Mouse (Mus musculus): ENCODE data around the gene Ppp3ca.

Gene Ppp3ca

DNA sequence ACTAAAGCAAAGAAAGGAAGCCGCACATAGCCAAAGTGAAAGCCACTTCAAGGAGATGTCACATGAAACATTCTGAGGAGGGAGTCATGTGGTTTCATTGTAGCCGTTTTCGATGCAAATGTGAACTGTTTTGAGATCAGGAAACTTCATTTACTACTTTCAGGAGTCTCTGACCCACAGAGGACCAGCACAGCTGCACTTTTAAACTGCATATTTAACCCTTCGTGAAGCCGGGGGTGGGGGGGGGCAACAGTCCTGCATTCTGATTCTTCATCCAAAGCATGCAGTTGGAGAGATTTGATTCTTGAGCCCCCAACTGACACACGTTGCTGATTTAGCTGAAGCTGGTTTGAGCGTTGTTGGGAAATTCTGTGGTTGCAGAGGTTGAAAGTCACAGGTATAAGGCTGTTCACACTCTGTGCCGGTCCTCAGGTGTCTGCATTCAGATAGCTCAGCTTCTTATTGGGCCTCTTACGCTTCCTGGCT lies 18.2 kb downstream of the Ppp3ca start:
- WGBS, result 54% methylated on average over 9 of the region's 9 CpGs

DNA sequence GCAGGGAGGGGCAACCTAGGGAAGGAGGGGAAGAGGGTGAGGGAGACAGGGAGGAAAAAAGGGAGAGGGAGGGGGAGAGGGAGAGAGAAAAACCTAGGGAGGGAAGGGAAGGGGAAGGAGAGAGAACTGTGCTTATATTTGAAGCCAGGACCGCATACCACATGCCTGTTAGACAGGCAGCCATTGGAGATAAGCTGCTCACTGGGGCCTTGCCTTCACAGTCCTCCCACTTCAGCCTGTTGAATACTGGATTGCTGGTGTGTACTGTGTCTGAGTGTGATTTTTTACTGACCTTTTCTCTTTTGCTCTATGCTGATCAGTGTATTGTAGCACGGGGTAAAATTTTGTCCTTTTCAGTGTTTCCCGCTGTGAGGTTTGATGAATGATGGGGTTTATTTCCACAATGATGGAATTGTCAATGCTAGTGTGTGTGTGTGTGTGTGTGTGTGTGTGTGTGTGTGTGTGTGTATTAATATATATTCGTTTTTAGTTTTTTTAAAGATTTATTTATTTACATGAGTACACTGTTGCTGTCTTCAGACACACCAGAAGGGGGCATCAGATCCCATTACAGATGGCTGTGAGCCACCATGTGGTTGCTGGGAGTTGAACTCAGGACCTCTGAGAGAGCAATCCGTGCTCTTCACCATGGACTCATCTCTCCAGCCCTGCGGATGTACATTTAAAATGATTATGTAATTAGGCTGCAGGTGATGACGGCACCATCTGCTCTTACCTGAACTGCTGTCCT lies 20.0 kb downstream of the Ppp3ca start:
- WGBS, result 71% methylated on average over 7 of the region's 7 CpGs

DNA sequence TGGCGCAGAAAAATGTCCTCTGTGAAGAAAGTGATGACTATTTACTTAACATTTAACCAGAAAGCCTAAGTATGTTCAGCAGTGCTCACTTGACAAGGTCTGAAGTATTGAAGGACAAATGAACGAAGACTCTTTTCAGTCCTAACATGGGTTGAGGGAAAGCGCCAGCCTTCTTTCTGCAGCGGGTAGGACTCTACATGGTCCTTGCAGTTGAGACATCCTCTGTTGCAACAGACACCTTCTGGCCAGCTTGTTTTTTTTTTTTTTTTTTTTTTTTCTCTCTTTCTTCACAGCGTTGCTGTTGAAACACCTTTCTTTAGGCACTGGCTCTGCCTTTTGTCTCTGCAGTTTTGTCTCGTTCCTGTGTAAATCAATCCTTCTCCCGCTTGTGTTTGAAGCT lies 22.1 kb downstream of the Ppp3ca start:
- WGBS, result 54% methylated on average over 7 of the region's 7 CpGs

DNA sequence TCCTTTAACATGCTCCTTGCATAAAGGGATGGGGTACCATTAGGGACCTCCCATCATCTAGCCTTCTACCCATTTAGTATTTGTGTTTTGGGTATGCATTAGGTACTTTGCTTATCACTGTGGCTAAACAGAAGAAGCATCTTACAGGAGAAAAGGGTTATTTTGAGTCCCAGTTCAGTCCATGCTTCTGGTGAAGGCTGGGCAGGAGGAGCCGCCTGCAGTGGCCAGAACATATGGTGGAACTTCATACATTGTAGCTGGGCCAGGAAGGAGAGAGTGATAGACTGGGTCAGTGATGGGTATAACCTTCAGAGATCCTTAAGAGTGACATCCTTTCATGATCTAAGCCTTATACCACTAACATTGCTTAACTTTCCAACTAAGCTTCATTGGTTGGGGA lies 23.6 kb downstream of the Ppp3ca start:
- WGBS, result 86% methylated on average over 1 of the region's 1 CpGs

DNA sequence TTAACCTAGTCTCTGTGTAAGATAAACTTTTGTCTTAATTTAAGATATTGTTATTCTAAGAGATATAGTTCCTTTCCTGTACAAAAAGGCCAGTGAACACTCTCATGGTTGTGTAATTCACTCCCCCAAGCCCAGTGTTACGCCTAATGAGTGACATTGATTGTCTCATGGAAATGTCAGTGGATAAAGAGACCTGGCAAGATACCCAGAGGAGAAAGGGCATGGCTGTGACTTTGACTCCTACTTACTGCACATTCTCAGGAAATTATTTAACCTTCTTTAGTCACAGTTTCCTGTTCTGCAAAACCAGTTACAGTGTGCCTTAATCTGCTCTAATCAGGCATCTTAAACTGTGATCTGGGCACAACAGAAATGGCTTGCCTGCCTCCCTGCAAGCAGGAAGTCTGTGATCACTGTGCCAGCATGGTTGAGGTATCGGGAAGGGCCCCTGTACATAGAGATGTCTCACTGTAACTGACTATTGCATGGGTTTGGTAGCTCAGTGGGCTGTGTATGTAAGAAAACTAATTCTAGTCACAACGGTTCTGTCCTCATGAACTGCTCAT lies 27.8 kb downstream of the Ppp3ca start:
- WGBS, result 59% methylated on average over 3 of the region's 3 CpGs

DNA sequence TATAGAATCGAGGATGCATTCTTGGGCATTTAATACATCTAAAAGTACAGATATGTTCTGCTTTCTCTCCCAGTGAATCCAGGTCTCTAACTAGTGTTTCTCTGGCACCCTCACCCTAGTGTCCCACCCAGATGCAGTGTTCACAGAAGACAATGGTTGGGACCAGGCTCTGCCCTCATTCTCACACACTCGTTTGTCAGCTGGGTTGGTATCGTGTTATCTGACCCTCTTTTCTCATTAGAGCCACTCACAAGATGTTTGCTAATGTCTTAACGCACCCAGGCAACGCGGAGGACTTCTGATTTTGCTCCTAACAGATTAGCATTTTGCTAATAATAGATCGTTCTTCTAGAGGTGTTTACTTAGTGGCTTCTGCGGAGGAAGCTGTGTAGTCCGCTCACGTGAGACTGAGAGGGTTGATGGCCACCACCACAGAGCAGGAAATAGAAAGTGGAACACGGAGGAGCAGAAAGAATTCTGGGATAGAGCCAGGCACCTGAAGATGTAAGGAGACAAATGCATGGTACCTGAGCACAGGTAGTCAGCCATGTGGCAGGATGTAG lies 30.6 kb downstream of the Ppp3ca start:
- WGBS, result 23% methylated on average over 11 of the region's 11 CpGs

DNA sequence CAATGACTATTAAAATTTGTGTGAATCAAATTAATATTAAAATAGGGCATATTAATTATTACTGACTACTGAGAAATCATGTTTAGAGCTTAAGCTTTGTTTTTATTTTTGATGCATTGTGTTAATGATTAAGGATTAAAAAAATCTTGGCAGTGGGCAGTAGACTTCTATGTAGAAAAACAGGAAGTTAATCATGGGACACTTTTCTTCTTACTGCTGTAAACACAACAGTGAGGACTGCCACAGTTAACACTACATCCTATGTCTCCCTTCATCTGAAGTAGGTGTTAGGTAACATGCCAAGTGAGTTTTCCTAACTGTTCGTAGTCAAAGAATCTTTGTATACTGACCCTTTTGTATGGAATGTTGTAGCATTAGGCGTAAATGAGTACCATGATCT lies 32.9 kb downstream of the Ppp3ca start:
- 56% methylated on average over 2 of the region's 2 CpGs for WGBS

DNA sequence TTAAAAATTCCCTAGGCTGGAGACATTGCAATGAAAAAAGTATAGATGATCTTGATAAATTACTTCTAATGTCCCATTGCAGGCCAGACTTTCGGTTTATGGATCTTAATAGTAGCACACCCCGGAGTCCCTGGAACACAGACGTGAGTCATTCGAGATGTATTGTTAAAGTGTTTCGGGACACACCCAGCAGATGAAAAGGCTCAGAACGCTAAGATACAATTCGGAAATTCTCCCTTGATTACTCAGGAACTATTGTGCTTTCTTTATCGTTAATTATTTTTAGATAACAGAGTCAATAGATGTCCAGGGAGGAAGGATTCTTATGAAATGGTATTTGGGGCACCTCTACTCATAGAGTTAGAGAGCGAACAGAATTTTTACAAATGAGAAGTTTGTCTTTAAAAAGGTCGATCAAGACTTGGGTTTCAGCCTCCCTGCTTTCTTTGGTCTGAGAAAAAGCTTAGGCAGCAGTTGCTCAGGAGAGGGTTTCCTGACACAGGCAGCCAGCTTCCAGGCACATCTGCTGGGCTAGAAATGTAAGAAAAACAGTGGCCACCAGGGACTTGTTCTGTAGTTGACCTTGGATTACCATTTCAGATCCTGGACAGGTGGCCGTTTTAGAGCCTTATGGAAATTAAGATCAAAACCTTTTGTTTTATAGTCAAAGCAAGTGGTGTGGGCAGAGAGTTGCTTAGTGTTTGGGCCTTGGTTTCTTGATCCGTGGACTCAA lies 34.8 kb downstream of the Ppp3ca start:
- 45% methylated on average over 12 of the region's 12 CpGs for WGBS

DNA sequence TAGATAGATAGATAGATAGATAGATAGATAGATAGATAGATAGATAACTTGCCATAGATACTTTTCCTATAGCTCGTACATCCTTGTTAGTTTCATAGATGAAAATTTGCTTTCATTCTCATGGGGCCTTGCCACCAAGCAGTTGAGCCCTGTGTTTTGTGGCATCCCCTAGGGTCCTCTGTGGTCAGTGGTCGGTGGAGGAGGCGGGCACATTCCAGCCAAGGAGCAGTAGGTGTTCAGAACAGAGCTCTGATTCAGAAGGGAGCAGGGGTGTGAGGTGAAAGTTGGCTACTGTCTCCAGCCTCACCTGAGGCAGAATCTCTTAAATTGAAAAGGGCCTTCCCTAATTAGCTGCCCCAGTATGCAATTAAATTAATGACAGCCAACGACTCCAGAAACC lies 36.1 kb downstream of the Ppp3ca start:
- WGBS, result 67% methylated on average over 4 of the region's 4 CpGs

DNA sequence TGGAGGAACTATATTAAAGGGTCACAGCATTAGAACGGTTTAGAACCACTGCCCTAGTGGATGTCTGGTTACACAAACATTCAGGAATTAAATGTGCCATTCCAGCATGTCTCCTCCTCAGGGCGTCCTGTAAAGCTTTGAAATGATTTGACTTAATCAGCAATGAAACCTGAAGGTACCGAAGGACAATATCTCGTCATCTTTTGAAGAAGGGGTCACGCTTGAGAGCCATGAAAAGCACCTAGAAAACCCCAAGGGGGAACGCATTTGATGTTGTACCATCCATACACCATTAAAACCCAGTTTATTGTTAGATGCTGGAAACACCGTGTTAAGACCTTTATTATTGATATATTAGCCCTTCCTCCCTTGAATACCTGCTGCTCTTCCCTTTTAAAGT lies 36.8 kb downstream of the Ppp3ca start:
- 84% methylated on average over 7 of the region's 7 CpGs for WGBS

DNA sequence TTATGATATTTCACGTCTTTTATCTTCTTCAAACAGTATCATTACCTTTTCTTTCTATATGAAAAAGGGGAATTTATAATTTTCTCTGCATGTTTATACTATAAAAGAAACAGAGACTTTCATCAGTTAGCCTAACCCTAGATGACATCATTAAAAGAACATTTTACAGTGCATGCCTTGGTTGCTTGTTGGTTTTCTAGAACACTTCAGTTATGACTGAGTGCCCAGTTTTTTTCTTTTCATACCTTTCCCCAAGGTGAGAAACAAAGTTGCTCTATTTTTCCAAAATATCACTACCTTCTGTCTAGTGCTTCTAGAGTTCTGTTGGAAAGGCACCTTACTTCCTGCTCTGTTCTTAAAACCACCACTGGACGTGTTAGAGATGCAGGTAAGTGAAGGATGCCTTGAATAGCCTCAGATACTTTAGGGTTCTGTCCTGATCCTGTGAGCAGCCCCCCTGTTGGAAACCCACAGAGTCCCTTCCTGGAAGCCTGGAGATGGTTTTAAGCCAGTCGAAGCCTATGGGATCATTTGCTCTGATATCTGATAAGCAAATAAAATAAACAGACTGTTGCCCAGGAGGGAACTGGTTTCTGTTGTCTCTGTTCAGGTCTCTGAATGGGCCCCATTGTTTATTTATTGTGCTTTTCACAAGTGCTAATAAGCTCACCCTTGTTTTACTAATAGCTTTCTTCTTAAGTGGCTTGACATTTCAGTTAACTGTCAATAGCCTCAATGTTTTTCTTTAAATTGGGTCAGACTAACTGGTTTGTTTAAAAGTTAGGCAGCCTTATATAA lies 37.5 kb downstream of the Ppp3ca start:
- WGBS, result 42% methylated on average over 3 of the region's 3 CpGs

DNA sequence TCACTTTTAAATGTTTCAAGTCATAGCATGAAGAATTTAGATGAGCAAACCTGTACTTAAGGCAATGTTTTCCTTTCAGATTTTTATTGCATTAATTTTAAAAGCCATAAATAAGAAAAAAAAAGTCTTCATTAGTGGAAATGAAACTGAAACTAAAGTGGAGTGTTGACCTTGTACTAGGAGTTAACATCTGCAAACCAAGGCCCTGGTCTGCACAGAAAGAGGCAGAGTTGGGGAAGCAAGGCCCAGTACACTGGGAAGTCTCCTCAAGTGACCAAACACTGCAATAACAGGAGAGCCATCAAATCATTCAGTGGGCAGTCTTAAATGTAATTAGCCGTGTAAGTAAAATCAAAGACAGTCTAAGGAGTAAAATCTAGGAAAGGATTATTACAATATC lies 38.3 kb downstream of the Ppp3ca start:
- 38% methylated on average over 1 of the region's 1 CpGs for WGBS

DNA sequence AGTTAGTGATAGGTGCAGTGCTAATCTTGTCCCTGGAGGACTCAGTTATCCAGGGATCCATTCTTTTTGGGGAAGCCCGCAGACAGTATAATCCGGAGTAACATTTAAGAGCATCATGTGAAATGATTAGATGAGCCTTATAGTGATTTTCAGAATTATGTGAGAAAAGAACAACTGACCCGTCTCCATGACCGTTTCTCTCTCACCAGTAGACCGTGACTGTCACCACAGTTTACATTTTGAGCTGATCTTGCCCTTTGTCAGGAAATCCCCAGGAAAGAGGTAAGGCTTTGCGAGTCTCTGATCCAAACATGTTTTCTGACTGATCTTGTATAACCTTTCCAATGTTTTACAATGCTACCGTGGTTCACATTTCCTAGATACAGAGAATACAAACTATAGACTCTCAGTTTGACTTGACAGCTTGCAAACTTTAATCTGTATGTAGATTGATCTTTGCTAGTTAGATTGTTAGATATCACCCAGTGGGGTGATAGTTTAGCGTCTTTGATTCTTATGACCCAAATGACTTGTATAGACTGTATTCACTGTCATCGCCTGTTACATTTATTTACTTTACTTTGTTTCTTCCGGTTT lies 40.5 kb downstream of the Ppp3ca start:
- WGBS, result 72% methylated on average over 10 of the region's 10 CpGs

DNA sequence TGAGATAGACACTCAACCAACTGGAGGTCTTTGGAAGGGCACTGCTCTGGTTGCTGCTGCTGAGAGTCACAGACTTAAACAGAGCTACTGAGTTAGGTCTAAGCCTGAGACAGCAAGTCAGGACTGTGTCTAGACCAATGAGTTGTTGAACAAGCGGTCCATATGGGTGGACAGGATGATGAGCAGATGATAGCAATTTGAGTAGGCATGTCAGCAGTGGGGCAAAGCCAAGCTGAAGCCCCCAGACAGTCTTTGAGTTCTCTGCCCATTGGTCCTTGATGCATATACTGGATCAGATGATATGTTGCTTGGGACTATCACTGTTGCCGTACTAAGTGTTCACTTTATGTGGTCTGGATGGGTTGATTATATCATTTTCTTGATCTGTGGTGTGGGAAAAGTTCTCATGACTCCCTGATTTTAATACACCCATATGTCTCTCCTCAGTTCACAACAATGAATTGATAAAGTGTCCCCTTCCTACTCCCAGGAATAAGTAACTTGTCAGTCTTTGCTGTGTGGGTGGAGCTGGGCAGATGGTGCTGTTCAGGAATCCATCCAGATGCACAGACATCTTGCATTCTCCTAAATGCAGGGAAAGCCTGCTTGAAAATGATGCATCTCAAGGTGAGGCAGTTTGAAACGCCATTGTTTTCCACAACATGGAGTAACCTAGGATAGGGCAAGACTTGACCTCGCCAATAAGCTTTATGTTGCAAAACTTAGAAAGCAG lies 44.5 kb downstream of the Ppp3ca start:
- 72% methylated on average over 4 of the region's 4 CpGs for WGBS

DNA sequence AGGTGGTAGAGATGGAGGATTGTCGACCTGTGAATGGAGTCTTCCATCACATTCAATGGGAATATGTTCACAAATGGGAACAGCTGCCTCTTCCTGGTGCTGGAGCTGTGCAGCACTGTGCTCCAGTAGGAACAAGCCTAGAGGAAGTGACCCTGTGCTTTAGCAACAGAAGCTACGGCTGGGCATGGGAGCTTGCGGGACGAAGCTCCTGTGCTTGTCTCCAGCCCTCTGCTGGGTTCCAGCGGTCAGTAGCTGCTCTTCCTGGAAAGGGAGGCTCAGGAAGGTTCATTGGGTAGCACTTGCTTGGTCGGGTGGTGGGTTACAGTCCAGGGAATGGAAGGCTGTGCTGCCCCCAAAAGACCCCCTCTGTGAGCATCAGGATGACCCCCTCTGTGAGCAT lies 46.3 kb downstream of the Ppp3ca start:
- 78% methylated on average over 6 of the region's 6 CpGs for WGBS

DNA sequence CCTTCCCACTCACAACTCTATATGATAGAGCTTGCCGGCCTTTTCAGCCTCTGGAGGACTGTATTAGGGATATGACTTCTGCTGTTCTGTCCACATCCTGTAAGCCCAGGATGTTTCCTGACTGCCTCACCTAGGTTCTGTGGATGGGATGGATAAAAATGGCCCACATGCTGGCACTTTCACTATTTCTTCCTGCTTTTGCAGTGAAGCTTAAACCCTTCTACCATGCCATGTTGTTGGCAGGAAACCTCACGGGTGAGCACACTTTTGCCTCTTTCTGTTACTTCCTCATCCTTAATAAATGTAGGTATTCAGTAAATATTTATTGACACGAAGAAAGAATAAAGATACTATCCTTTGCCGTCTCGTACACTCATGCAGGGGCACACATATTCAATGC lies 48.5 kb downstream of the Ppp3ca start:
- 75% methylated on average over 5 of the region's 5 CpGs for WGBS

DNA sequence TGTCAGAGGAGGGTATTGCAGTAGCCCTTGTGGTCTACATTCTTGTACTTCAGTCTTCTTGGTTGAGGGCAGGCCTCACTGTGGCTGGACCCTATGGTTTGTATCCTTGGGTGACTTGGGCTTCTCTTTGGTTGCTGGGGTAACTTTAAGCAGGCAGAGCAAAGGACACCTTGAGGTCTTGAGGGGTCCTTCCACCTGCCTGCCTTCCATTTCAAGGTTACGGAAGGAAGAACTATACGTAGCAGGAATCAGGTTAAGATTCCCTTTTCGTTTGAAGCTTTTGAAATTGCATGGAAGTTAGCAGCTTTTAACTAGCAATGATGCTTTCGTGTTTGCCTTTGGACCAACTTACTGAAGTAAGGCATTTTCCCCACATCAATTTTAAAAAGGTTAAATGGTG lies 51.3 kb downstream of the Ppp3ca start:
- WGBS, result 77% methylated on average over 4 of the region's 4 CpGs

DNA sequence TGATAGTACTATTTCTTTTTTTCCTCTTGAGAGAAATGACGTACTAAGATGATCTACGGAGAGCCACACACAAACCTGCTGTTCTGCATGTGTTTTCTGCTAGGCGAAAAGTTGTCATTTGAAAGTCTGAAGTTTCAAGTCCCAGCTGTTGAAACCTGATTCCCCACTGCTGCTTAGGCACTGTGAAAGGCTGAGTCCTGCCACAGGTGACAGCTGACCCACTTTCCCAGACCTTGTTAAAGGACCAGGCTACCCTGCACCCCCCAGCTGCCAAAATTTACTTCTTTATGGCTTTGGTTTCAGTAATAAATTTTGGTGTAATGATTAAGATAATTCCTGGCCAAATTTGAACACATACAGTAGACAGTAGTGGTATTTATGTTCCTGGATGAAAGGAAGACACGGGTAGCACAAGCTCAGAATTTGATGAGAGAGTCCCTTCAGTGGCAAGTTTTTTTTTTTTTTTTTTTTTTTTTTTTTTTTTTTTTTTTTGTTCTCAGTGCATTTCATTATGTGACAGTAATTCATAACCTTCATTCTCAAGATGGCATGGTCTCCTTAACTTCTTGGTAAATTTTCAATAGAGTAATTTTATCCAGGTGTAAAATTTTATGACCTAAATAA lies 52.0 kb downstream of the Ppp3ca start:
- WGBS, result 40% methylated on average over 4 of the region's 4 CpGs

DNA sequence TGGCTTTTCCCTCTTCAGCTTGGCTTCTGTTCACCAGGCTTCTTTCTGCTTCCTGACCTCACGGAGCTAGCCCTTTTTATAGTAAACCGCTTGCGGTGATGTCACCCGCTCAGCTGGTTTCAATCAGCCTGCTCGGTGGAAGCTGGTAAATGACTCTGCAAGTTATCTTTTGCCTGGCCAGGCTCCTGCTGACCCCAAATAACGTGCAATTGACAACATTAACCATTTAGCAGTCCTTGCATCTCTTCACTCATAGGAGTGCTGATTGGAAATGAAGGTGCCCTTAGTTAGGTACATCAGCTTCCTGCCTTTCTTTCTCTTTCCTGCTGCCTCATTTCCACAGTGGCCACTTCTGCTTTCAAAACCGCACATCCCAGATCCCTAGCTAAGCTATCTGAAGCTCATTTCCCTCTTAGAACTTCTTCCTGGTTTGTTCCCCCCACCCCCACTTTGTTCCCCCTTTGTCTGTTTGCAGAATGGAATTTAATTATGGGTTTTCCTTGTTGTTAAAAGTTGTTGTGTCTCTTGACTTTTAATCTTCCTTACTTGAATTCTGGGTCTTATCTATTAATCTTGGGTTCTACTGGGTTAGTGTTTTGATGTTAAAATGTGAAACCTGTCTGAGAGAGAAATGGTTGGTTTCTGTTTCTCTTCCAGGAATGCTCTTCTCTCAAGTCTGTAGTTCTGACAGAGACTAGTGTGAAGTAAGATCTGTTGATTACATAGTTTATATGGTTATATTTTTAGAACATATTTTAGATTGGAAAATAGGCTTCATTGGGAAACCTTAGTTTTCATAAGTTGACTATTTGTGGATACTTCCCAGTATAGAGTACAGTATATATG lies 55.6 kb downstream of the Ppp3ca start:
- WGBS, result 18% methylated on average over 7 of the region's 7 CpGs
